Mouse (Mus musculus) thymus, adult 2 months (tissue): ENCODE measurements around the gene Ear14.

Source experiments
- CTCF ChIP-seq: fragments of 200-500 bp; IDR thresholded peaks from 2 replicates; pipeline ENCODE4 v1.5.1; 2012; ENCODE audit warnings: mild to moderate bottlenecking, control low read depth, low read length, moderate library complexity, borderline replicate concordance; ENCODE audit not compliant: control insufficient read depth, poor library complexity, insufficient read depth; ENCODE audit errors: extremely low read depth
- POLR2A ChIP-seq: fragments of 200-500 bp; IDR thresholded peaks from 2 replicates; pipeline ENCODE4 v1.6.1; 2012; ENCODE audit warnings: mild to moderate bottlenecking, low read length, control low read depth, moderate library complexity; ENCODE audit not compliant: control insufficient read depth, poor library complexity, insufficient read depth; ENCODE audit errors: extremely low read depth

DNA sequence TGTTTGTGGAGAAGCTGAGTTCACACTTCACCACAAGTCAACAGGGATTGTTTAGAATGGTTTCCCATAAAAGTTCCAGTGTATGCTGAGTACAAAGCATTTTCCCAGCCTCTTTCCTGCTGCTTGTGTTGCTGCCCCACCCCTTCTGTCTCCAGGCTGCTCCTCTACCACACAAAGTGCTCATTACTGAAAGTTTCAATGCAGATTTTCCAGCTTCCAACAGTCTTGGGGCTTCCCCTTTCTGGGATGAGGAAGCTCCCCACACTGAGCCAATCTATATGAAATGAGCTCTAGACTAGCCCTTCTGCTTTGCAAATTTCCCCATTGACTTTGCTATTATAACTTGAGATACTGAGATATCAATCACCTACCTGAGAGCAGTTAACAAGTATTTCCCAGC lies 37.1 kb upstream of the Ear14 start:
- no peak for TF ChIP-seq POLR2A
- no peak for TF ChIP-seq CTCF
